23 mouse cellular contexts compared by ENCODE assay signal in genomic region chr7:109768699-109769383, GRCm38 (mm10). TPM values are rescaled to one million over a fixed set of nuclear protein-coding genes. Genes with fewer than 3 reads are reported as not detected.
DNase-seq lines count a peak whose midpoint lies in the region; ATAC-seq and TF ChIP-seq lines count a peak whose summit lies in the region.
"Had no signal": no experiment of that assay in that cellular context is flagged by ENCODE, and none has a peak within 500 bp of the region (broad histone marks: within the 10 kb centered on the region; RNA-seq: fewer than 3 reads in every experiment).

No protein-coding gene starts in this region.

- peak; percentile 59 for ATAC-seq in liver, embryonic 13.5 days (ENCODE audit: low read depth)
- ATAC-seq in G1E (ENCODE audit: extremely low read depth, insufficient number of reproducible peaks, low FRiP score, poor library complexity, severe bottlenecking) = peak; percentile 54
- peak; percentile 70 for ATAC-seq in common myeloid progenitor, adult 5-6 weeks (replicated peaks; ENCODE audit: low read depth, poor library complexity, severe bottlenecking)
- peak; percentile 55 for ATAC-seq in megakaryocyte-erythroid progenitor cell, adult 5-6 weeks (replicated peaks; ENCODE audit: low FRiP score, low TSS enrichment, poor library complexity, severe bottlenecking)
- ATAC-seq: CD4-positive, CD25-positive, alpha-beta regulatory T cell, adult 4 months; intestine, embryonic 16.5 days had no signal

- no peak for DNase-seq in liver, embryonic 13.5 days
- DNase-seq in liver (no peak), G1E (ENCODE audit: low spot score) (no peak)
- no peak for DNase-seq in cerebellum, adult 9-10 months
- no peak for DNase-seq in cerebellum, adult 11 months
- DNase-seq in right cerebral cortex, postnatal 14 days = no peak
- DNase-seq: adrenal gland, postnatal 14 days; cerebellum, adult 2 months; cerebellum, postnatal 14 days; gastrocnemius, postnatal 36 days; heart, adult 11 months; heart, postnatal 36 days had no signal

- no peak overlapping the region for H3K4me3 ChIP-seq in liver, embryonic 13.5 days (replicated peaks)
- H3K4me3 ChIP-seq in G1E (ENCODE audit: low read depth, low read length) = no peak overlapping the region; the same call in 1 of the 2 replicates
- H3K4me3 ChIP-seq: embryonic facial prominence, embryonic 12.5 days; forebrain, embryonic 12.5 days; heart, embryonic 13.5 days; hindbrain, embryonic 15.5 days had no signal

- H3K27ac ChIP-seq in liver, embryonic 13.5 days = peak overlapping the region; percentile 23; the same call in 1 of the 2 replicates
- H3K27ac ChIP-seq: embryonic facial prominence, embryonic 12.5 days; forebrain, embryonic 12.5 days; heart, embryonic 13.5 days; hindbrain, embryonic 15.5 days had no signal

- 12% methylated on average over 2 of the region's 2 CpGs for WGBS in liver, embryonic 13.5 days (ENCODE audit: insufficient replicate concordance)

- TF ChIP-seq CTCF in G1E (IDR thresholded peaks at IDR 0.05; ENCODE audit: low read depth, low read length) = no peak

- peaks cover 33% of the 10 kb centered on the region for H3K4me1 ChIP-seq in liver, embryonic 13.5 days (replicated peaks)
- H3K4me1 ChIP-seq in G1E (ENCODE audit: insufficient read depth, low read depth, low read length) = peaks cover 51% of the 10 kb centered on the region
- H3K4me1 ChIP-seq: embryonic facial prominence, embryonic 12.5 days; forebrain, embryonic 12.5 days; heart, embryonic 13.5 days; hindbrain, embryonic 15.5 days had no signal

- H3K36me3 ChIP-seq in liver, embryonic 13.5 days = no peaks in the 10 kb centered on the region
- H3K36me3 ChIP-seq in G1E (replicated peaks) = no peaks in the 10 kb centered on the region
- H3K36me3 ChIP-seq: embryonic facial prominence, embryonic 12.5 days; forebrain, embryonic 12.5 days; heart, embryonic 13.5 days; hindbrain, embryonic 15.5 days had no signal

- no peaks in the 10 kb centered on the region for H3K9me3 ChIP-seq in liver, embryonic 13.5 days (replicated peaks)
- H3K9me3 ChIP-seq in G1E (replicated peaks) = no peaks in the 10 kb centered on the region
- H3K9me3 ChIP-seq: embryonic facial prominence, embryonic 12.5 days; forebrain, embryonic 12.5 days; heart, embryonic 13.5 days had no signal

- H3K9ac ChIP-seq in liver, embryonic 13.5 days = no peak overlapping the region
- H3K9ac ChIP-seq: embryonic facial prominence, embryonic 12.5 days; forebrain, embryonic 12.5 days; heart, embryonic 13.5 days; hindbrain, embryonic 15.5 days had no signal

- H3K4me2 ChIP-seq in liver, embryonic 13.5 days = no peak overlapping the region
- H3K4me2 ChIP-seq: embryonic facial prominence, embryonic 12.5 days; forebrain, embryonic 12.5 days; heart, embryonic 13.5 days; hindbrain, embryonic 15.5 days had no signal

- no peaks in the 10 kb centered on the region for H3K27me3 ChIP-seq in liver, embryonic 13.5 days
- no peaks in the 10 kb centered on the region for H3K27me3 ChIP-seq in G1E (ENCODE audit: insufficient read depth, low read length)
- H3K27me3 ChIP-seq: embryonic facial prominence, embryonic 12.5 days; forebrain, embryonic 12.5 days; heart, embryonic 13.5 days; hindbrain, embryonic 15.5 days had no signal

RNA-seq across cellular contexts. Expression of gene Nrip3, which starts 13.0 kb away (rescaled TPM):
- 0.44 and 0.67 TPM in 2 replicates for polyA plus RNA-seq in liver, embryonic 13.5 days (2015; fragmentation: Nextera tagmentation; extraction: Ambion mirVana)
- total RNA-seq in G1E (2014; fragmentation: Nextera tagmentation) (not detected in 2 replicates), G1E (2017) (0.52 and 0.55 TPM in 2 replicates)
- not detected in 2 replicates for polyA plus RNA-seq in G1E (2012)
- total RNA-seq in common myeloid progenitor, adult 5-6 weeks (2017) = 0.41 and 0.44 TPM in 2 replicates
- not detected in 2 replicates for total RNA-seq in megakaryocyte-erythroid progenitor cell, adult 5-6 weeks (2014; fragmentation: Nextera tagmentation)
- not detected in 2 replicates for total RNA-seq in megakaryocyte-erythroid progenitor cell, adult 5-6 weeks (2017)
- total RNA-seq: gastrocnemius, postnatal 36 days had no signal

RNA-seq across cellular contexts. Expression of gene Tmem9b, which starts 16.2 kb away (rescaled TPM):
- polyA plus RNA-seq in liver, embryonic 13.5 days (2015; fragmentation: Nextera tagmentation; extraction: Ambion mirVana) = 40.8 and 42.6 TPM in 2 replicates
- total RNA-seq in G1E (2014; fragmentation: Nextera tagmentation) = 70.7 and 77.9 TPM in 2 replicates
- total RNA-seq in G1E (2017) = 88.0 and 88.6 TPM in 2 replicates
- polyA plus RNA-seq in G1E (2012) = 4.9 and 7.7 TPM in 2 replicates
- total RNA-seq in common myeloid progenitor, adult 5-6 weeks (2017) = 11.0 and 21.5 TPM in 2 replicates
- total RNA-seq in megakaryocyte-erythroid progenitor cell, adult 5-6 weeks (2014; fragmentation: Nextera tagmentation) = 24.3 and 26.4 TPM in 2 replicates
- 16.2 and 24.6 TPM in 2 replicates for total RNA-seq in megakaryocyte-erythroid progenitor cell, adult 5-6 weeks (2017)

RNA-seq across cellular contexts. Expression of gene Ascl3, which starts 37.3 kb away (rescaled TPM):
- not detected in 2 replicates for polyA plus RNA-seq in liver, embryonic 13.5 days (2015; fragmentation: Nextera tagmentation; extraction: Ambion mirVana)
- total RNA-seq in G1E (2014; fragmentation: Nextera tagmentation) (not detected in 2 replicates), G1E (2017) (not detected in 2 replicates)
- not detected in 2 replicates for polyA plus RNA-seq in G1E (2012)
- total RNA-seq in common myeloid progenitor, adult 5-6 weeks (2017) = not detected in 2 replicates
- total RNA-seq in megakaryocyte-erythroid progenitor cell, adult 5-6 weeks (2014; fragmentation: Nextera tagmentation) = not detected in 2 replicates
- 2.1 TPM in 1 of 2 replicates, not detected in the other for total RNA-seq in megakaryocyte-erythroid progenitor cell, adult 5-6 weeks (2017)
- total RNA-seq: adrenal gland, postnatal 14 days; gastrocnemius, adult 8-10 months; gastrocnemius, postnatal 36 days; heart, postnatal 36 days had no signal
- polyA plus RNA-seq: CD4-positive, CD25-positive, alpha-beta regulatory T cell, adult 4 months; embryonic facial prominence, embryonic 12.5 days; forebrain, embryonic 12.5 days; heart, embryonic 13.5 days; heart, postnatal 0 days; hindbrain, embryonic 11.5 days; hindbrain, embryonic 15.5 days had no signal

RNA-seq across cellular contexts. Expression of gene BC051019, which starts 45.2 kb away (rescaled TPM):
- 0.07 and 0.08 TPM in 2 replicates for polyA plus RNA-seq in liver, embryonic 13.5 days (2015; fragmentation: Nextera tagmentation; extraction: Ambion mirVana)
- total RNA-seq in G1E (2014; fragmentation: Nextera tagmentation) = not detected in 2 replicates
- not detected in 2 replicates for total RNA-seq in G1E (2017)
- not detected in 2 replicates for polyA plus RNA-seq in G1E (2012)
- total RNA-seq in common myeloid progenitor, adult 5-6 weeks (2017) = not detected in 2 replicates
- not detected in 2 replicates for total RNA-seq in megakaryocyte-erythroid progenitor cell, adult 5-6 weeks (2014; fragmentation: Nextera tagmentation)
- not detected in 2 replicates for total RNA-seq in megakaryocyte-erythroid progenitor cell, adult 5-6 weeks (2017)
- total RNA-seq: adrenal gland, postnatal 14 days; gastrocnemius, adult 8-10 months; gastrocnemius, postnatal 36 days; heart, postnatal 36 days had no signal
- polyA plus RNA-seq: forebrain, embryonic 12.5 days; heart, postnatal 0 days; intestine, embryonic 16.5 days had no signal
